Mouse (Mus musculus) testis, adult 2 months (tissue): ENCODE results near the gene March7.

Experiments used
- CTCF ChIP-seq: fragments of 200-500 bp; IDR thresholded peaks from 2 replicates; pipeline ENCODE4 v1.5.1; 2012; ENCODE audit warnings: low read depth, mild to moderate bottlenecking, inconsistent platforms, low read length, moderate library complexity; ENCODE audit not compliant: control insufficient read depth, insufficient read depth, insufficient replicate concordance
- POLR2A ChIP-seq: fragments of 200-500 bp; IDR thresholded peaks from 2 replicates; pipeline ENCODE4 v1.6.1; 2012; ENCODE audit warnings: low read depth, mild to moderate bottlenecking, inconsistent platforms, low read length, moderate library complexity; ENCODE audit not compliant: control insufficient read depth

GRCm38 (mm10) chr2:60172531-60172914 is 37.2 kb upstream of the March7 start:
- TF ChIP-seq CTCF (no peak), POLR2A (no peak)
